Mouse (Mus musculus) left cerebral cortex, adult 9 months (tissue): ENCODE data around the gene Ap1m1.

Experiments used
- DNase-seq, 2 experiments: peaks; one replicate each; pipeline ENCODE4 v3.0.0; 2022; ENCODE audit warnings: low spot score in 2 of 2

The Ap1m1 gene

DNA sequence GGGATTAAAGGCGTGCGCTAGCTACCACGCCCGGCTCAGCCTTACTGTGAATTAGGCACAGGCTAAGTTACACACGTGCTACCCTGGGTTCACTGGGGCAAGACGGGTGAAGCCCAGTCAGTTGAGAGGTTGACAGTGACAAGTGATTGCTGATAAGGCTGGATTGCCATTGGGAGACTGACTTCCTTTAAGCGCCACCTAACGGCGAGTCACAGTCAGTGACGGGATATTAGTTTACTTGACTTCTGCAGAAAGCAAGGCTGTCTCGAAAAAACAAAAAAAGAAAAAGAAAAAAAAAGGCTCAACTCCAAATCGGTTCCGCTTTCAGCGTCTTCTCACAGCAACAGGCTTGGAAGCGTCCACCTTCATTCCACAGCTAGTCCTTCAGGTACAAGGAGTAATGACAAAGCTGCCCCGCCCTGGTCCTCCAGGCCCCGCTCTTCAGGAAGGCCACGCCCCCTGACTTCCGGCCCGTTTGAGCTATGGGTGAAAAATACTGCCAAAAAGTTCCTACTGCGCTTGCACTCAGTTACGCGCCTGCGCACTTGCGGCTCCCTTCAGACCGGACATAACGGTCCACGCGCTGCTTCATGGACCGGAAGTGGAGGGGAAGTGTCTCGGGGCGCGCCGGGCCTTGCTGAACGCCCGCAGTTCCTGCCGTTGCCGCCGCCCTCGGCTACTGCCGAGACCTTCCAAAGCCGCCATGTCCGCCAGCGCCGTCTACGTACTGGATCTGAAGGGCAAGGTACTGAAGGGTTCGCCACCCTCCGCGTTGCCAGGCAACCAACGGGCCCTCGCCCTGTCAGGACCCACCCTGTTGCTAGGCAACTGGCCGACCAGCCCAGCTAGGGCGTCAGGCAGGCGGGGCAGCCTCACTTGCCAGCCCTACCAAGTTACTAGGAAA, at the start of gene Ap1m1:
TSS of gene Ap1m1 (plus strand) at position 520 of the 904 bp plus-strand sequence.
- peak; percentile 95 to 97 for DNase-seq

DNA sequence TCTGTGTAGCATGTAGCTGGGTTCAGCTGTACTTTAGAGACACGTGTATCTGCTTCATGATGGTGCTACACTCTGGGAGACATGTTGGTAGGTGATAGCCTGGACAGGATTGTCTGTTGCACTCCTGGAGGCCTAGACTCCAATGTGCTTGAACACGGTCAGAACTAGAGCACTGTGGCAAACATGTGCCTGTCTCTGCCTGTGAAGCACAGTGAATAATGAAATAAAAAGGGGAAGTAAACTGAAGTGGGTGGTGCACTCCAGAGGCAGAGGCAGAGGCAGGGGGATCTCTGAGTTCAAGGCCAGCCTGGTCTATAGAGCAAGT, 49.6 kb upstream of the Ap1m1 start:
- DNase-seq = no peak

DNA sequence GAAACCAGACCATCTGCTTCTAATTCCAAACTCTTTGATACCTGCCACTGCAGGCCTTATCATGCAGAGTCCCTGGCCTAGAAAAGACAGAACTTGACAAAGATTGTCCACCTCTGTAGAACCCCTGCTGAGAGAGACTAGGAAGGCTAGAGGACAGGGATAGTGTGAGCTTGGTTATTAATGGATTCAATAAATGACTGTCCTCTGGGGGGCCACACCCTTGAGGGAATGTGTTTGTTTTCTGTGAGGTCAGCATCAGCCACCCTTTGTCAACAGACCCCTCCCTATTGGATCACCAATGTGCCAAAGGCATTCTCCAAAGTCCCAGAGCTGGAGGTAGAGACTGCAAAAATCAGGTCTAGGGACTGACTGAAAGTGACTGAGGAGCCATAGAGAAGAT, 47.8 kb upstream of the Ap1m1 start:
- no peak for DNase-seq

DNA sequence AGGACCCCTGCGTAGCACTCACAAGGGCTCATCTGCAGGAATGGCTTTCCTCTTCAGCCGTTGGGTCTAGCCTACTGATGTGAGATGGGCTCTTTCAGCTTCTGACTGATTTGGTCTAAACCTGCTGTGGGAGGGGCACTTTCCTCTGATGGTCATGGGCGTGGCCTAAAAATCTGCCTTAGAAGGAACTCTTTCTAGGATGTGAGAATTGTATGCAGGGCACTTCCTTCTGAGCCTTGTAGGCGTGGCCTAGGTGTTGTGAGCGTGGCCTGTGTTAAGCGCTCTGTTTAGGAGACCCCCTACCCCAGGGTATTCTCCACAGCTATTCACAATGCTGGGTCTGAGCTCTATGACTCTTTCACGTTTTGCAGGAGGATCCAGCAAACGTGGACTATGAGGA, 41.8 kb upstream of the Ap1m1 start:
- no peak for DNase-seq

DNA sequence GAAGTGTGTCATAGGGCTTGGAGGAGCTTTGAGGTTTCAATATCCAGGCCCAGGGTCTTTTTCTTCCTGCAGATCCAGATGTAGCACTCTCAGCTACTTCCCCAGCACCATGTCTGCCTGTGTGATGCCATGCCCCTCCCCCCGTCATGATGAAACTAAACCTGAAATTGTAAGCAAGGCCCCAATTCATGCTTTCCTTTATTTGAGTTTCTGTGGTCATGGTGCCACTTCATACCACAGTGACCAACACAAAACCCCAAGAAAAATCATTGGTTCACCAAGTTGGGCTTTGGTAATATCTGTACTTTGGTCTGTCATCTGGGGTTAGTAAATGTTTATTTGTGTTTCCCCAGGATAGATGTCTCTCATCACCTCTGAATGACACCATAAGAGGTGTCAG, 31.2 kb upstream of the Ap1m1 start:
- DNase-seq = no peak

DNA sequence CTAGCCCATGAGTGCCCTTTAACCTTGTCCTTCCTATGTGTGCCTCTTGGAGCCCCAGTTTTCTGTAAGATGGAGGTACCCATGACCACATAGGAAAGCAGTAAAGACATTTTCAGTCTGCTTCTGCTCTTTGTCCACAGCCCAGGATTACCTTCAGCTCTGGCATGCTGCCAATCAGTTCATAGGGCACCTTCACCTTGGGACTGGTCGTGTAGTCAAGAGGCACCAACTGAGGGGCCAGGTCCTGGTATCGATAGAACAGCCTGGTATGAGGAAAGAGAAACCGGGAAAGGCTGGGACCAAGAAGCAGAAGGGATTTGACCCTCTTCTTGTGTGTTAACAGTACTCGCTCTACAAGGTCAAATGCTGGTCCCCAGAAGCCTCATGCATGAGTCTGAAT, 29.6 kb upstream of the Ap1m1 start:
- DNase-seq = no peak

DNA sequence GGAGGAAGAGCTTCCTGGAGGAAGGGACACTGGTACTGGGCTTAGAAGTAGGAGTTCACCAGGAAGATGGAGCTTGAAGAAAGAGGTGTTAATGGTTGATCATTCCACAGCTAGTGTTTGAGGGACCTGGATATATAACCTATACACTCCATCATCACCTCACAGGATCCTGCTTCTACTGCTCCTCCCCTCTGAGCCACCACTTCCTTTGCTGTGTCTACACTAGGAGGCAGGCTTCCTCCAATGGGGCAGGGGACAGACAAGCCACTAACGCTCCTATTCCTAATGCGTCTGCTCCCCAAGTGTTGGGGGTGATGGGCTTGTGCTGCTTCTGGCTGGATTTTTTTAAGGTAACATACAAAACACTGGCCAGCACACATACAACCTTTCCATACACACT, 29.1 kb upstream of the Ap1m1 start:
- DNase-seq = no peak

DNA sequence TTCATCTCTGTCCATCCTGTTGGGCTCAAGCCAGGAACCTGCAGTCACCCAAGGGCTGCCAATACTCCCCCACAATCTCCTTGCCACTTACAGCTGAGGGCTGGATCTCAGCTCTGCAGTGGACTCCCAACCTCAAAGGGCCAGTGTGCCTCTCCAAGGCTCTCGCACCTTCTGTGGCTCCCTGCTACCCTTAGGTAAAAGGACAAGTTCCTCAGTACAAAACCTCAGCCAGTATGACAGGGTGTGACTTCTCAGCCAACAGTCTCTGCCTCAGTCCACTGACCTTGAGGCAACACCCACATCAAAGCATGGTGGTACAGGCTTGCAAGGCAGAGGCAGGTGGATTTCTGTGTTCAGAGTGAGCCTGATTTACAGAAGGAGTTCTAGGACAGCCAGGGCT, 28.0 kb upstream of the Ap1m1 start:
- DNase-seq = no peak

DNA sequence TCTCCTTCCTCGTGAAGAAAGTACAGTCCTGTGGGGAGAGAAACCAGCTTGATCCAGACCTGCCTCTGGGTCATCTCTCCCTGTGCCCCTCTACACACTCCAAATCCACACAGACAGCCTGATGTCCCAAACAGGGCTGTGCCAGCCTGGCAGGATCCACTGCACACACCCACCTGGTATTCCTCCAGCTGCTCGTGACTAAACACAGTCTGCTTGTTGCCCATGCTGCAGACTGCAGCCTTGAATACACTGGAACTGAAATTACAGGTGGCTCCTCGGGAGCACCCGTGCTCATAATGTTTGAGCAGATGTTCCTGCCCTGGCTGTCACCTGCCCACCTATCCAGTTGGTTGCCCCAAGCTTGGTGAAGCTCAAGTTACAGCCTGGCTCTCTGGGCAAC, 27.1 kb upstream of the Ap1m1 start, which contains the start of gene Cib3:
TSS of gene Cib3 (minus strand) at position 87 of the 400 bp plus-strand sequence.
- DNase-seq = peak in 1 of 2 experiments; percentile 17

DNA sequence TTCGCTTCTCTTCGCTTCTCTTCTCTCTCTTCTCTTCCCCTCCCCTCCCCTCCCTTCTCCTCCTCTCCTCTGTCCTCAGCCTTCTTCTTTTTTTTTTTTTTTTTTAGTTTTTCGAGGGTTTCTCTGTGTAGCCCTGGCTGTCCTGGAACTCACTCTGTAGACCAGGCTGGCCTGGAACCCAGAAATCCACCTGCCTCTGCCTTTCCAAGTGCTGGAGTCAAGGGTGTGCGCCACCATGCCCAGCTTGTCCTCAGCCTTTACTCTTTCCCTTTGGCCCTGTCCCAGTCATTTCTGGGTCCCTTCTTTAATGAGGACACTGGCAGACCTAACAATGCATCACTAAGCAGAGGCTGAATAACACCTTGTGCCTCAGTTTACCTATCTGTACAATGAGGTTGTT, 26.3 kb upstream of the Ap1m1 start, which contains the start of gene Gm11034:
TSS of gene Gm11034 (minus strand) at position 101 of the 400 bp plus-strand sequence.
- no peak for DNase-seq

DNA sequence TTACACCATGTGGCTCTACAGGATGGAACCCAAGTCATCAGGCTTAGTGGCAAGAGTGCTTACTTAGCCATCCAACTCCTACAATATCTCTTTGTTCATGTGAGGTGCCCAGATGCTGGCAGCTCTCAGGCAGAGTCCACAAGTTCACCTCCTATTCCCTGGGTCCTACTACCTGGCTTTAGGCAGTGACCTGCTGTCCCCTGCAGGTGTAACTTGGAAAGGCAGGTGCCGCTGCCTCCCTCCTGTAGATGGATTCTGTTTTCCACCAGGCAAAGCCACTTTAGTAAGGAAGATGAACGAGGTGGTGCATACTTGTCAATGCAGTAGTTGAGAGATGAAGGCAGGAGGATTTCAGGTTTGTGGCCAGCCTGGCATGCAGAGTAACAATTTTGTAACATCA, 24.8 kb upstream of the Ap1m1 start:
- no peak for DNase-seq

DNA sequence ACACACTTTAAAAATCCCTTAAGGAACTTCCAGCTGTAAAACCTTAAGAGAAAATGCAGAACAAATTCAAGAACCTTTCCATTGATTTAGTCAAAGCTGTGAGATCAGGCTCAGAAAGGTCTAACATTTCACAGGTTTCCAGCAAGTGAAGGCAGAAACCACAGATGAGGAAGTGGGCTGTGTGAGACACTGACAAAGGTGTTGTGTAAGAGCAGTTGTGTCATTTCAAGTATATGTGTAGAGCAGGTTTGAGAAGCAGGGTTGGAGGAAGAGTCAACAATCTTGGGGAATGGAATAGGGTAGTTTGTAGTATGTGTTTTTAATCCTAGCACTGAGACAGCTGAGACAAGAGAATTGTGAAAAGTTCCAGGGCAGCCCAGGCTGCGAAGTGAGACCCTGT, 23.9 kb upstream of the Ap1m1 start:
- DNase-seq = no peak

DNA sequence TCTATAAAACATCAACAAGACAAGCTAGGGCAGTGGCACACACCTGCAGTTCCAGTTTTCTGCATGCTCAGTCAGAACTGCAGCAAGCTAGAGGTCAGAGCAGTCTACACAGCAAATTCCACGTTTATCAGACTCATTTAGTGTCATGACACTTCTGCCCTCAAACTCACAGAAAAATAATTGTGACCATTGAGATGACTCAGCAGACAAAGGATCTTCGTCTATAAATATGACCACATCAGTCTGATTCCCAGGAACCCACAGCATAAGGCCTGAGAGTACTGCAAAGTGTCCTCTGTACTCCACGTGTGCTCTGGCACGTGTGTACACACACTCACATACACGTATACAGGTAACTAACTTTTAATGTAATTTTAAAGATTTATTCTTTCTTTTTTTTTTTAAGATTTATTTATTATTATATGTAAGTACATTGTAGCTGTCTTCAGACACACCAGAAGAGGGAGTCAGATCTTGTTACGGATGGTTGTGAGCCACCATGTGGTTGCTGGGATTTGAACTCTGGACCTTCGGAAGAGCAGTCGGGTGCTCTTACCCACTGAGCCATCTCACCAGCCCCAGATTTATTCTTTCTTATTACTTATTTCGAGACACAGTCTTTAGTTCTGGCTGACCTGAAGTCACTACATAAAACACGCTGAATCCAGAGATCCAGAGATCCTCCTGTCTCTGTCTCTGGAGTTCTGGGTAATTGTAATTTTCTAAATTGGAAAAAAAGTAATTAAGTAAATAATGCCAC, 20.9 kb upstream of the Ap1m1 start:
- no peak for DNase-seq

DNA sequence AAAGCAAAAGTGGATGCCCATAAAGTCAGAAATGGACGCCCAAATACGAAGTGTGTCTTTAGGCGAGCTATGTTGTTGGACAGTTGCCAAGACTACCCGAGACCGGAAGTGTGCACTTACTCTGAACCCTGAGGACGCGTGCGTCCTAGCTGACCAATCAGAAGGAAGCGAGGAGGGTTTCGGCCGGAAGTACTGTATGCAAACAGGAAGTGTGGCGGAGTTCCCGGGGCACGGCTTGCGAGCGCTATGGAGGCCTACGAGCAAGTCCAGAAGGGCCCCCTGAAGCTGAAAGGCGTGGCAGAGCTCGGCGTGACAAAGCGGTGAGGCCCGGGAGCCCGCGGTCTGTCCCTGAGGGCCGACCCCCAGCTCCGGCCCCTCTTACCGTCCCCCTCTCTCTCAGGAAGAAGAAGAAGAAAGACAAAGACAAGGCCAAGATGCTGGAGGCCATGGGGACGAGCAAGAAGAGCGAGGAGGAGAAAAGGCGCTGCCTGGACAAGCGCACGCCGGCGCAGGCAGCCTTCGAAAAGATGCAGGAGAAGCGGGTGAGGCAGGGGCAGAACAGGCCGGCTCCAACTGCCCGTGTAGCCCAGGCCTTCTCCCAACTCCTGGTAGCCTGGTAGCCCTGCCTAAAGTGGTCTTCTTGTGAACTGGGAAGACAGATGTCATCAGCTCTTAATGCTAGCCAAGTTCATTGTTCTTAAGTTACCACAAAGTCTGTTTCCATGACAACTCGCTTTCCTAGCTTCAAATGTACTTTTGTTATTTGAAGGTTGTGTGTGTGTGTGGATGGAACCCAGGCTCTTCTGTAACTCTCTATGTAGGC, 20.1 kb upstream of the Ap1m1 start, which contains the start of gene Fam32a:
TSS of gene Fam32a (plus strand) at position 190 of the 823 bp plus-strand sequence.
- peak; percentile 78 to 92 for DNase-seq

DNA sequence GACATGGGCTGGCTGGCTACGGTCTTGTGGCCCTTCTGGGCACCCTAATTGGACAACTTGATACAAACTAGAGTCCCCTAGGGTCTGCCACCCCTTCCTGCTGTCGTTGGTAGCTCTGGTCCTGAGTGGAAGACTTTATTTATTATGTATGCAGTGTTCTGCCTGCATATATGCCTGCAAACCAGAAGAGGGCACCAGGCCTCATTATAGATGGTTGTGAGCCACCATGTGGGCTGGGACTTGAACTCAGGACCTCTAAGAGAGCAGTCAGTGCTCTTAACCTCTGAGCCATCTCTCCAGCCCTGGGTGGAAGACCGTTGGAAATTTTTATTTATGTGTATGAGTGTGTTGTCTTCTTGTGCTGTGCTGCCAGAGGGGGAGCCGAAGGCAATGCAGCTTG, 19.1 kb upstream of the Ap1m1 start:
- DNase-seq = no peak

DNA sequence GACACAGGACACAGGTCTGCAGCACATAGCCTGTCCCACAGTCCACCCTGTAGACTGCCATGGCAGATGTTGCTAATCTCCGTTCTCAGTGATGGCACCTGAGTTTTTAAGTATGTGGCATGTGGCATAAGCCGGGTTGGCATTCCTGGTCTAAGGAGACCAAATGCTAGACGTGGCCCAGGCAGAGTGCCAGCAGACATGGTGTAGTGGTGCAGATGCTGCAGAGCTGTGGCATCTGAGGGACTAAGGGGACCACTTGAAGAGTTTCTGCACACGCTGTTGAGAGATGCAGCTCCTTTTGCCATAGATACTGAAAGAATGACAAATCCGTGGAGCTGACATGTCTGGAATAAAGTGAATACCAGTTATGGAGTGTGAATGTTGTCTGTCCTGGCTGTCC, 17.2 kb upstream of the Ap1m1 start:
- DNase-seq = no peak

DNA sequence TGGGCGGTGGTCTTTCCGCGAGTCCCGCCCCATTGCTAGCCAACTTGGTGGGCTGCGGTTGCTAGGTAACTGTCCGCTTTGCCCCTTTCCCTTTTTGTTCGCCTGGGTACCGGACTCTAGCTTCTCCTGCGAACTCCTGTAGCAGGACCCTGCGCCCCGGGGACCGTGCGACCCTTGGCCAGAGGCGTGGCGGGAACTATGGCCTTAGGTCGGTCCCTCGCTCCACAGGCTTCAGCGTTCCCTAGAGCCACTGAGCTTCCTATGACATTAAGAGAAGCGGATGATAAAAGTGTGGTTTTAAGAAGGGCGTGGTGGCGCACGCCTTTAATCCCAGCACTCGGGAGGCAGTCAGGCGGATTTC, 565 bp downstream of the Ap1m1 start:
- no peak for DNase-seq

DNA sequence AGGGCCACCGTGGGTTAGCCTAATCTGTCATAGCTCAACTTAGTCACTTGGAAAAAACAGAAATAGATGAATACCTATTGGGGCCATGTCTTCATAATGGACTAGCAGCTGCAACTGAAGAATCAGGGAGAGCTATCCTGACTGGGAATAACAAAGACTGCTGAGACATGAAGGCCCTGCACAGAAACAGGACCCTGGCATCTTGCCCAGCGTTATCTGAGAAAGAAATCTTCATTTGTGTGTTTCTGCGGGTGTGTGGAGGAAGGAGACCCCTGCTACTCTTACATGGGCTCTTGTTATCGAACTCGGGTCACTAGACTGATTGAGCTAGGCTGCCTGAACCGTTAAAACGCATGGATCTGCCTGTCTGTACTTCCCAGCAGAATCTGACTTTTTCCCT, 1.1 kb downstream of the Ap1m1 start:
- DNase-seq = no peak

DNA sequence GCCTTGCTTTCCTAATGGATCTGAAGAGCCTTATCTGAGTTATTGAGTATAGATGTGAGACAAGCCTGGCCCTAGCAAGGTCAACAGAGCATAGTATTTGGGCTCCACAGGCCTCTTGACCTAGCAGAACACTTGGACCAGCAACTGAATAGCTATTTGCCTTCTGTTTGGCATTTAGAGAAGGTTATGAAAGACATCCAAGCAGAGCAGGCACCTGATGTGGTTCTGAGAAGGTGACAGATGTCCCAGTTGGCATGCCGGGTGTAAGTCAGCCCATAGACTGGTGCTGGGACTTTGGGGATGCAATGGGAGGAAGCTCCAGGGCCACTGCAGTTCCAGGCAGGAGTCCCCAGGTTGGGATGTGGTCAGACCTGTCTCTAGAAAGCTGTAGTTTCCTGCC, 2.4 kb downstream of the Ap1m1 start:
- DNase-seq = no peak

DNA sequence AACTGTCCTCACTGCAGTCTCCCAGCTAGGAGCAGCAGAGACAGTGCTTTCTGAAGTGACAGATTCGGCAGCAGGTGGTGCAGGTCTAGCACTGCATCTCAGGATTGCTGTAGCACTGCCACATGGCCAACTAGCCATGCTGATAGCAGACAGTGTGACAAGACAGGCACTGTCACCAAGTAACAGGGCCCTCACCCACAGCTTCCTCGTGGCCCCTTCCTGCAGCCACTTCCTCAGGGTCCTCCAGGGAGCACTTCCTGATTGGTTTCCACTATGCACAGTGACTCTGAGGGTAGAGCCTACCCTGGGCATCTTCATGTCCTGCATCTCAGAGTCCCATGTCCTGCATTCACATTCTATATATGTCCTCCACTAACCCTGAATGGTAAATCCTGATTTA, 4.8 kb downstream of the Ap1m1 start:
- DNase-seq = no peak

DNA sequence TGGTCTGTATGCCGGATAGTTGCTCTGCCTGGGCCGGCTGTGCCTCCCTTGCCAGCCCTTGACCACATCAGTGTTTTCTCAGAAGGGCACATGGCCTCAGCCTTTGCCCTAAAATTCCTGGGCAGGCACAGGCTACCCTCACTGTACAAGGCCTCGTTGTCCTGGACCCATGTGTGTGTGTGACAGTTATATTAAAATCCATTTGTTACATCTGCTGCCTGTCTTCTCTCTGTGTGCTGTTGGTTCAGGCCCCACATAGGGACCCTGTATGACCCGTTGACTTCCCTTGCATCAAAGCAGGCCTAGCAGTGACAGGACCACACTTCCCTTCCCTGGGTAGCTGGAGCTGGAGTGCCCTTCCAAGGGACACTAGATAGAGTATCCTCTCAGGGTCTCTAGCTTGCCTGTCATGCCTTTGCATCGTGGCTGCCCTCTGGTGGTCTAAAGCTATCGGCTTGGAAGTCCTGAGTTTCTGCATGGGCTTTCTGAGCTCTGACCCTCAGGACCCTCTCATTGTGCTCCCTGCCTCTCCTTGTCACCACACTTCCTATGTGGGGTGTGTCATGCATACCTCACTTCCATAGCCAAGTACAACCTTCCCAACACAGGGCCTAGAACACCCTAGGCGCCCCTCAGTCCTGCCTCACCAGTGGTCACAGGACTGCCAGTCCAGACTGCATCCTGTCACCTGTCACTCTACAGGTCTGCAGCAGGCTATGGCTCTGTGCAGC, 17.5 kb downstream of the Ap1m1 start:
- DNase-seq = no peak

DNA sequence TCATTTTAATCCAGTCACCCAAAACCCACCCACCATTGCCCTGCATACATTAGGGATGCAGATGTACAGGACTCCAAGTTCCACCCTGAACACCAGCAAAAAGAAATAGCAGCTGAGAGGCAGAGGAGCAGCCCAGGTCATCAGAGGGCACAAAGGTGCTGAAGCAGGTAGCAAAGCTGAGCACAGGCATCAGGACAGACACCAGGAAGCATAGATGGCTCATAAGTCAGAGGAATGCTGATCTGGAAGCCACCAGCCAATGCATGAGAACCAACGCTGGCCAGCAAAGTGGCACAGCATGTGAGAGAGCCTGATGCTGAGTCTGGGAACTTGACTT, 18.1 kb downstream of the Ap1m1 start:
- no peak for DNase-seq
